Mouse (Mus musculus) testis, adult 2 months (tissue): Measurements from ENCODE around the gene Mta1. TPM values are rescaled to one million over a fixed set of nuclear protein-coding genes. Genes with fewer than 3 reads are reported as not detected.

ENCODE experiments used
- H3K27ac ChIP-seq: fragments of 200-500 bp; 2 replicates; pipeline ENCODE4 v1.5.1; 2012; ENCODE audit warnings: low read depth, low read length; ENCODE audit not compliant: control insufficient read depth, insufficient read depth
- H3K27me3 ChIP-seq: fragments of 200-500 bp; 2 replicates; pipeline ENCODE4 v1.6.1; 2012; ENCODE audit warnings: mild to moderate bottlenecking, low read length, moderate library complexity; ENCODE audit not compliant: control insufficient read depth, insufficient read depth
- H3K36me3 ChIP-seq: fragments of 200-500 bp; 2 replicates; pipeline ENCODE4 v1.6.1; 2012; ENCODE audit warnings: mild to moderate bottlenecking, low read length; ENCODE audit not compliant: control insufficient read depth, insufficient read depth
- H3K4me1 ChIP-seq: fragments of 200-500 bp; 2 replicates; pipeline ENCODE4 v1.6.1; 2012; ENCODE audit warnings: low read length; ENCODE audit not compliant: control insufficient read depth, insufficient read depth
- H3K4me3 ChIP-seq: fragments of 200-500 bp; 2 replicates; pipeline ENCODE4 v1.5.1; 2012; ENCODE audit warnings: low read depth, mild to moderate bottlenecking, low read length, moderate library complexity, mixed read lengths; ENCODE audit not compliant: control insufficient read depth
- CTCF ChIP-seq: fragments of 200-500 bp; IDR thresholded peaks from 2 replicates; pipeline ENCODE4 v1.5.1; 2012; ENCODE audit warnings: low read depth, mild to moderate bottlenecking, inconsistent platforms, low read length, moderate library complexity; ENCODE audit not compliant: control insufficient read depth, insufficient read depth, insufficient replicate concordance
- POLR2A ChIP-seq: fragments of 200-500 bp; IDR thresholded peaks from 2 replicates; pipeline ENCODE4 v1.6.1; 2012; ENCODE audit warnings: low read depth, mild to moderate bottlenecking, inconsistent platforms, low read length, moderate library complexity; ENCODE audit not compliant: control insufficient read depth
- polyA plus RNA-seq: library from polyadenylated mRNA; depleted of rRNA; stranded (reverse); fragments of >200 nt; gene quantifications from 2 replicates; pipeline ENCODE4 v1.2.3, GENCODE M21; 2012

The Mta1 gene
- polyA plus RNA-seq, 1 experiment: 57.9 TPM

DNA sequence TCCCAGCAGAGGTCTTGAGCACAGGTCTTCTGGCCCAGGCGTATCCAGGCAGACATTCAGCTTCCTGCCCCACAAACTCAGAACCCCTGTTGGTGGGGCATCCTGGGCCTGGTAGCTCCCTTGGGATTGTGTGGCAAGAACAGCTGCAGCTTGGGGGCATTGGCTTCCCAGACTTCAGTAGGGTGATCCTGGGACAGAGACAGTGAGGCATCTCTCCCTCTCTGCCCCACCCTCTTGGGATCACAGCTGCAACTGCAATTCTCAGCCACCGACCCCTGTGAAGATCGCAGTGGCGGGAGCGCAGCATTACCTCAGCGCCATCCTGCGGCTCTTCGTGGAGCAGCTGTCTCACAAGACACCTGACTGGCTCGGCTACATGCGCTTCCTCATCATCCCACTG is 35.9 kb upstream of the Mta1 start:
- H3K36me3 ChIP-seq: no peaks in the 10 kb centered on the region
- no peaks in the 10 kb centered on the region for H3K4me1 ChIP-seq
- no peak for TF ChIP-seq POLR2A
- no peak for TF ChIP-seq CTCF
- H3K4me3 ChIP-seq: no peak overlapping the region
- no peaks in the 10 kb centered on the region for H3K27me3 ChIP-seq
- H3K27ac ChIP-seq: no peak overlapping the region

DNA sequence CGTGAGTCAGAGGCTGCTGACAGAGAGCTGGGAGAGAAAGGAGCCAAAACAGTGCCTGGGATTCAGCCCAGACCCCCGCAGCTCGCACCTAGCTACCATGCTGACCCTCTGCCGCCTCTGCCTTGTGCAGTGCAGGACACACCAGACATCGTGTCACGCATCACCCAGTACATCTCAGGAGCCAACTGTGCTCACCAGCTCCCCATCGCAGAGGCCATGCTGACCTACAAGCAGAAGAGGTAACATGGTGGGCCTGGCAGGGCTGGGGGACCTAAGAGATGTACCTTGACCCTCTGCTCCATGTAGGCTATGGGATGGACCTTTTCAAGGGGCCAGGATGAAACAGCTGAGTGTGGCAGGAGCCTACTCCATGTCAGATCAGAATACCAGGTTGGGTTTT is 34.4 kb upstream of the Mta1 start:
- TF ChIP-seq POLR2A (no peak), CTCF (no peak)
- Histone ChIP-seq H3K36me3 (no peaks in the 10 kb centered on the region), H3K4me1 (no peaks in the 10 kb centered on the region)

DNA sequence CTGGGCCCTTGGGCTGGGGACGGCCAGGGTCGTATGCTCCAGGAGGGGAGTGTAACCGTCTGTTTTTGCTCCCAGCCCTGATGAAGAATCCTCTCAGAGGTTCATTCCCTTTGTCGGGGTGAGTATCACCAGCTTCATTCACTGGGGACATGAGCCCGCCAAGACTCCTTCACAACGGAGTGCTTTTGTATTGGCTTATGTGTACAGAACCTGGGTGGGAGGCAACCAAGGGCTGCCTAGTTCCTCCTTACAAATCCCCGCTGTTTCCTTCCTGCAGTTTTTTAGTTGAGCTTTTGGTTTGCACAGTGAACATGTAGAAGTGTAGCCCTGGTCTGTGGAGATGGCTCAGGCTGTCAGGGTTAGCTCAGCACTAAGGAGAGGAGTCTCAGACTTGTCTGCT is 30.1 kb upstream of the Mta1 start:
- Histone ChIP-seq H3K36me3 (no peaks in the 10 kb centered on the region), H3K27ac (no peak overlapping the region), H3K4me1 (no peaks in the 10 kb centered on the region), H3K27me3 (no peaks in the 10 kb centered on the region), H3K4me3 (no peak overlapping the region)
- no peak for TF ChIP-seq POLR2A
- TF ChIP-seq CTCF: no peak

More for the DNA sequence above, 34.4 kb upstream of the Mta1 start:
- no peak overlapping the region for H3K4me3 ChIP-seq
- no peaks in the 10 kb centered on the region for H3K27me3 ChIP-seq
- H3K27ac ChIP-seq: no peak overlapping the region

DNA sequence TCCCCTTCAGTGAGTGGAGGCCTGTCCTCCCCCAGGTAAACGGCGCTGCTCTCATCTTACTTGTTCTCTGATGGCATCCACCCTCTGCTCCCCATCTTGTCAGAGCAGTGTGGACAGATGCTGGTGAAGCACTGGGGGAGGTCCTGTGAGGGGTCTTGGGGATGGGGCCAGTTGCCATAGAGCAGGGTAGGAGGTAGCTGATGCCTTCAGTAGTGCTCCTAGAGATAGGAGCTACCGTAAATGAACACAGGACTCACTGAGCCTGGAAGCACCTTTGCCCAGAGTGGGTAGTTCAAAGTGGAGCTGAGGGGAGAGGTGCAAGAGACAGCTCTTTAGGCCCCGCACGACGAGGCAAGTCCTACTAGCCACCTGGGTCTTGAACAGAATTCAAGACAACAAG is 28.7 kb upstream of the Mta1 start:
- H3K36me3 ChIP-seq: no peaks in the 10 kb centered on the region
- peaks cover 6% of the 10 kb centered on the region for H3K4me1 ChIP-seq
- no peak overlapping the region for H3K27ac ChIP-seq
- no peak overlapping the region for H3K4me3 ChIP-seq
- no peak for TF ChIP-seq POLR2A
- TF ChIP-seq CTCF: no peak
- H3K27me3 ChIP-seq: no peaks in the 10 kb centered on the region

DNA sequence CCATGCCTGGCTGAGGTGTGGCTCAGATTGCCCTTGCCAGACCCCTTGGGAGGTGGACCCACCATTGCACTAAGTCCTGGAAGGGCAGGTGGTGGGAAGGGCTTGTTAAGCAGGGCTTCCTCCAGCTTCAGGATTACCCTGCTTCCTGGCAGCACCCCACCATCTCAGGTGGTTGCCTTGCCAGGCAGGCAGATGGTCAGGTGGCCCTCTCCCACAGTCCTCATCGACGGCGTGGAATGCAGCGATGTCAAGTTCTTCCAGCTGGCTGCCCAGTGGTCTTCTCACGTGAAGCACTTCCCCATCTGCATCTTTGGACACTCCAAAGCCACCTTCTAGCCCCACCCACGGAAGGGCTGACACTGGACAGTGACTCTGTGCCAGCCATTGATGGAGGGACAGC is 26.8 kb upstream of the Mta1 start:
- H3K36me3 ChIP-seq: no peaks in the 10 kb centered on the region
- H3K27ac ChIP-seq: no peak overlapping the region
- TF ChIP-seq POLR2A (no peak), CTCF (no peak)
- H3K4me3 ChIP-seq: no peak overlapping the region
- H3K4me1 ChIP-seq: peaks cover 18% of the 10 kb centered on the region
- no peaks in the 10 kb centered on the region for H3K27me3 ChIP-seq

DNA sequence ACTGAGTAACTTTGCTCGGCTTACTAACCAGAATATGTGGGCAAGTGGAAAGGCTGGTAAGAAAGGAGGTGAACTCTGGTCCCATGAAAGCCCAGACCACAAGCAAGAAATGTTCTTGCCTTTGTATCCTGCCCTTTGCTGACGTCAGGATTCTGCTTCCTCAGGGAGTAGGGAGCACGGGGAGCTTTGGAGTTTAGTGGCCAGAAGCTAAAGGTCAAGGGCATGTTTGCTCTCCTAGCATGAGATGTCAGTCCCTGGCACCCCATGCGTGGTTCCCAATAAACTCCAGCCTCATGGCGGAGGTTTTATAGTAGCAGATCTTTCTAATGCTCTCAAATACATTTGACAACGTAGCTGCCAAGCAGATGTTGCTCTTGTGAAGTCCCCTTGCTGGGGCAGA is 26.3 kb upstream of the Mta1 start:
- Histone ChIP-seq H3K36me3 (no peaks in the 10 kb centered on the region), H3K4me3 (no peak overlapping the region), H3K27ac (no peak overlapping the region), H3K27me3 (no peaks in the 10 kb centered on the region), H3K4me1 (peaks cover 18% of the 10 kb centered on the region)
- TF ChIP-seq CTCF (no peak), POLR2A (no peak)

DNA sequence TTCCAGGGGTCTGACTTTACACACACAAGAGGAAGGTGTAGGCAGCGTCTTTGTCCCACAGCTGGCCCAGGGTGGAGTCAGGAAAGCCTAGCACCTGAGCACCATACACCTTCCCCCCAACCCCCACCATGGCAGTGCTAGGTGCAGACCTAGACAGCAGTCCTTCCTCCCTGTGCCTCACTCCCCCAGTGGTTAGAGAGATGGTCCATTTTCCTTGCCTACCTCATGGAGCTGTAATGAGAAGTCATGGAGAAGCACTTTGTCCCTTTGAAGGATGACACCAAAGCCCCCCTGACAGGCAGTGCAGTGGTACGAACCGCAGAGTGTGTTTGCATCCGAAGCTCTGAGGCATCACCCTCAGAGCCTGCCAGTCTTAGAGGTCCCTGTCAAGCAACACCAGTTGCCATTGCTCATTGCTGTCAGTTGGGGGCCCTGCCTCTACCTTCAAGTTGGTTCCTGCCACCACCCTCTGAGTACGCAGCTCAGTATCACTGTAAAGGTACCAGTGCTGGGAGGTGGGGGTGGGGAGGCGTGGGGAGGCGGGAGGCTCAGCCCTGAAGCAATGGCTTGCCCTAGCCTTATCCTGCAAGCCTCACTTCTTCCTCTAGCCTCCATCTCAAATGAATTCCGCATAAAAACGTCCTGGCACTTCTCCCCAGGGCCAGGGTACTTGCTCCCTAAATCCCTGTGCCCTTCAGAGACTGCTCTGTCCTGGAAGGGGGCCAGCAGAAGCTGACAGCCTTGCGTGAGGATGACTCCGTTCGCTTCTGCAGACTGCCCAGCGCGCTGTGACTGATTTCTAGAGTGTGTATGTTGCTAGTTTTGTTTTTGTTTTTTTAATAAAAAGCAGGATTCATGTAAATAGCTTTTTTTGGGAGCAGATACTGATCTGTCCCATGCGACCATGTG is 24.4 kb upstream of the Mta1 start:
- Histone ChIP-seq H3K27me3 (no peaks in the 10 kb centered on the region), H3K27ac (peak overlapping the region; percentile 95), H3K4me3 (peak overlapping the region; percentile 96), H3K36me3 (no peaks in the 10 kb centered on the region), H3K4me1 (peaks cover 18% of the 10 kb centered on the region)
- TF ChIP-seq POLR2A: no peak
- no peak for TF ChIP-seq CTCF

DNA sequence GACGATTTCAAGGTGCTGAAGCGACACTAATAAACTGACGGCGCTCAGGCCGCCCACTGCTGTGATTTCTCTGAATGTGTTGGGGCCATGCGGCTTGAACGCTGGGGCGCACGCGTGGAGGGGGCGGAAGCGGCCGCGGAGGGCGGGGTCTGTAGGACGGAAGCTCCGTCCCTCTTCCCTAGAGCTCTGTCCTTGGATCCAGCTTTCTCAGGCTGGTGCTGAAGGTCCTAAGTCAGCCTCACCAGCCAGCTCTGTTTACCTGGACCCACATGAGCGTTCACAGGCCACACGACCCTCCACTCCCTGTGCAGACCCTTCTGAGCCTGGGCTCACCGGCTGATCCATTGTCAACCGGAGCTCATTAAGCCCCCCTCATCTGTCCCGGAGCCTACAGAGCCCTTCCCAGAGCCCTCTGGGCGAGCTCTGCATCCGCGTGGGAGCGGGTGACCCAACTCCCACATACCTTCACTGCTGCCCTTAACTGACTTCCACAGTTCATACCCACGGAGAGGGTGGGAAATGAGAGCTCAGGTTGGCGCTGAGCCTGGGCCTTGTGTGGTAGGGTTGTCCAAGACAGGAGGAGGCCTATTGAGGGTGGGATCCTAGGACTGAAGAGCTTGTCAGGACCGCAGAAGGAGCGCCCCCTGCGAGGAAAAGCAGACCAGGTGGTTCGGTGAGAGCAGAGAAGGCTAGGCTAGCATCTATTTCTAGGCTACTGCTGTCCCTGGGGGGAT is 23.6 kb upstream of the Mta1 start, which contains the start of gene Tex22:
TSS of gene Tex22 (plus strand) at position 174 of the 734 bp plus-strand sequence.
- Histone ChIP-seq H3K27ac (peak within 1 kb of the TSS; percentile 95), H3K36me3 (no peaks in the 10 kb centered on the region), H3K27me3 (no peaks in the 10 kb centered on the region), H3K4me1 (peaks cover 18% of the 10 kb centered on the region), H3K4me3 (peak within 1 kb of the TSS; percentile 96)
- TF ChIP-seq POLR2A (peak; percentile 78), CTCF (no peak)
